Mouse (Mus musculus) small intestine, adult 2 months (tissue): Measurements from ENCODE around the gene Mlf2. TPM values are rescaled to one million over a fixed set of nuclear protein-coding genes. Genes with fewer than 3 reads are reported as not detected.

Source experiments
- H3K27ac ChIP-seq: fragments of 200-500 bp; 2 replicates; pipeline ENCODE4 v1.5.1; 2012; ENCODE audit warnings: low read depth, low read length, control low read depth, inconsistent platforms; ENCODE audit not compliant: insufficient read depth
- H3K27me3 ChIP-seq: fragments of 200-500 bp; 2 replicates; pipeline ENCODE4 v1.6.1; 2012; ENCODE audit warnings: mild to moderate bottlenecking, moderate library complexity, low read length, inconsistent platforms; ENCODE audit not compliant: control insufficient read depth, insufficient read depth
- H3K36me3 ChIP-seq: fragments of 200-500 bp; 2 replicates; pipeline ENCODE4 v1.6.1; 2012; ENCODE audit warnings: mild to moderate bottlenecking, low read length, control low read depth, inconsistent platforms; ENCODE audit not compliant: control insufficient read depth, insufficient read depth
- H3K4me1 ChIP-seq: fragments of 200-500 bp; 2 replicates; pipeline ENCODE4 v1.6.1; 2012; ENCODE audit warnings: low read length, inconsistent platforms, mixed read lengths; ENCODE audit not compliant: control insufficient read depth, insufficient read depth, insufficient read length
- H3K4me3 ChIP-seq: fragments of 200-500 bp; 2 replicates; pipeline ENCODE4 v1.5.1; 2012; ENCODE audit warnings: low read depth, mild to moderate bottlenecking, control low read depth, inconsistent platforms, low read length, moderate library complexity
- CTCF ChIP-seq: fragments of 200-500 bp; IDR thresholded peaks from 2 replicates; pipeline ENCODE4 v1.5.1; 2012; ENCODE audit warnings: low read depth, mild to moderate bottlenecking, control low read depth, inconsistent platforms, low read length, moderate library complexity, mixed read lengths; ENCODE audit not compliant: insufficient replicate concordance, insufficient read length; ENCODE audit errors: extremely low read depth
- POLR2A ChIP-seq: fragments of 200-500 bp; IDR thresholded peaks from 2 replicates; pipeline ENCODE4 v1.6.1; 2012; ENCODE audit warnings: low read depth, mild to moderate bottlenecking, control low read depth, inconsistent platforms, low read length, moderate library complexity
- WGBS: fragments of 180-500 bp; shearing (Covaris S2); methylation state at CpG from one replicate; pipeline ENCODE4 v1.1.7; 2018; 5-methylcytosine and 5-hydroxymethylcytosine counted together
- polyA plus RNA-seq: library from polyadenylated mRNA; depleted of rRNA; stranded (reverse); fragments of >200 nt; gene quantifications from 2 replicates; pipeline ENCODE4 v1.2.3, GENCODE M21; 2012; rRNA removed

Mlf2 gene
- polyA plus RNA-seq = 212 and 412 TPM in 2 replicates

GRCm38 (mm10) chr6:124930754-124931524 is at the start of gene Mlf2:
Mlf2 (plus strand) TSS chr6:124931386.
- Histone ChIP-seq H3K4me3 (peak within 1 kb of the TSS; percentile 81), H3K27ac (peak within 1 kb of the TSS; percentile 74), H3K36me3 (peaks cover 24% of the 10 kb centered on the region), H3K4me1 (peaks cover 21% of the 10 kb centered on the region), H3K27me3 (no peaks in the 10 kb centered on the region)
- TF ChIP-seq CTCF = peak; percentile 99
- peak; percentile 90 for TF ChIP-seq POLR2A
- 0% methylated on average over 60 of the region's 64 CpGs for WGBS

GRCm38 (mm10) chr6:124881821-124882220 is 49.4 kb upstream of the Mlf2 start:
- Histone ChIP-seq H3K36me3 (no peaks in the 10 kb centered on the region), H3K27me3 (no peaks in the 10 kb centered on the region), H3K27ac (no peak overlapping the region), H3K4me3 (no peak overlapping the region), H3K4me1 (no peaks in the 10 kb centered on the region)
- WGBS = 67% methylated on average over 9 of the region's 9 CpGs
- no peak for TF ChIP-seq POLR2A
- TF ChIP-seq CTCF = no peak

- no peak overlapping the region for H3K4me3 ChIP-seq
- WGBS = 74% methylated on average over 10 of the region's 10 CpGs
- H3K4me1 ChIP-seq = no peaks in the 10 kb centered on the region
- no peak overlapping the region for H3K27ac ChIP-seq
- no peaks in the 10 kb centered on the region for H3K36me3 ChIP-seq
- TF ChIP-seq POLR2A = no peak
- TF ChIP-seq CTCF = no peak
- H3K27me3 ChIP-seq = no peaks in the 10 kb centered on the region
Observed at GRCm38 (mm10) chr6:124883351-124883750, 47.8 kb upstream of the Mlf2 start.

GRCm38 (mm10) chr6:124884714-124885500 is 46.3 kb upstream of the Mlf2 start:
- 69% methylated on average over 10 of the region's 10 CpGs for WGBS
- Histone ChIP-seq H3K36me3 (no peaks in the 10 kb centered on the region), H3K27me3 (no peaks in the 10 kb centered on the region), H3K27ac (no peak overlapping the region), H3K4me3 (no peak overlapping the region), H3K4me1 (no peaks in the 10 kb centered on the region)
- TF ChIP-seq POLR2A (no peak), CTCF (no peak)

GRCm38 (mm10) chr6:124885956-124886381 is 45.2 kb upstream of the Mlf2 start:
- H3K4me3 ChIP-seq = peak overlapping the region; percentile 22
- TF ChIP-seq POLR2A (no peak), CTCF (no peak)
- 91% methylated on average over 8 of the region's 8 CpGs for WGBS
- H3K4me1 ChIP-seq = no peaks in the 10 kb centered on the region
- no peaks in the 10 kb centered on the region for H3K27me3 ChIP-seq
- no peak overlapping the region for H3K27ac ChIP-seq
- H3K36me3 ChIP-seq = no peaks in the 10 kb centered on the region

- H3K4me3 ChIP-seq = peak within 1 kb of the TSS; percentile 36
- no peak within 1 kb of the TSS for H3K27ac ChIP-seq
Observed at GRCm38 (mm10) chr6:124887986-124888385, 43.2 kb upstream of the Mlf2 start, which contains the start of gene Cd4. Cd4 (minus strand) TSS chr6:124888221.

GRCm38 (mm10) chr6:124888555-124889125 is 42.5 kb upstream of the Mlf2 start:
- H3K27me3 ChIP-seq = no peaks in the 10 kb centered on the region
- H3K4me1 ChIP-seq = no peaks in the 10 kb centered on the region
- H3K4me3 ChIP-seq = no peak overlapping the region
- 87% methylated on average over 6 of the region's 6 CpGs for WGBS
- H3K27ac ChIP-seq = no peak overlapping the region
- TF ChIP-seq CTCF = no peak
- TF ChIP-seq POLR2A = no peak
- H3K36me3 ChIP-seq = no peaks in the 10 kb centered on the region

More at GRCm38 (mm10) chr6:124887986-124888385, 43.2 kb upstream of the Mlf2 start, which contains the start of gene Cd4:
- Histone ChIP-seq H3K27me3 (no peaks in the 10 kb centered on the region), H3K36me3 (no peaks in the 10 kb centered on the region), H3K4me1 (no peaks in the 10 kb centered on the region)
- no peak for TF ChIP-seq POLR2A
- TF ChIP-seq CTCF = no peak
- 76% methylated on average over 9 of the region's 9 CpGs for WGBS
